Comparison of ENCODE assay signal across 9 mouse cellular contexts in the genomic region with DNA sequence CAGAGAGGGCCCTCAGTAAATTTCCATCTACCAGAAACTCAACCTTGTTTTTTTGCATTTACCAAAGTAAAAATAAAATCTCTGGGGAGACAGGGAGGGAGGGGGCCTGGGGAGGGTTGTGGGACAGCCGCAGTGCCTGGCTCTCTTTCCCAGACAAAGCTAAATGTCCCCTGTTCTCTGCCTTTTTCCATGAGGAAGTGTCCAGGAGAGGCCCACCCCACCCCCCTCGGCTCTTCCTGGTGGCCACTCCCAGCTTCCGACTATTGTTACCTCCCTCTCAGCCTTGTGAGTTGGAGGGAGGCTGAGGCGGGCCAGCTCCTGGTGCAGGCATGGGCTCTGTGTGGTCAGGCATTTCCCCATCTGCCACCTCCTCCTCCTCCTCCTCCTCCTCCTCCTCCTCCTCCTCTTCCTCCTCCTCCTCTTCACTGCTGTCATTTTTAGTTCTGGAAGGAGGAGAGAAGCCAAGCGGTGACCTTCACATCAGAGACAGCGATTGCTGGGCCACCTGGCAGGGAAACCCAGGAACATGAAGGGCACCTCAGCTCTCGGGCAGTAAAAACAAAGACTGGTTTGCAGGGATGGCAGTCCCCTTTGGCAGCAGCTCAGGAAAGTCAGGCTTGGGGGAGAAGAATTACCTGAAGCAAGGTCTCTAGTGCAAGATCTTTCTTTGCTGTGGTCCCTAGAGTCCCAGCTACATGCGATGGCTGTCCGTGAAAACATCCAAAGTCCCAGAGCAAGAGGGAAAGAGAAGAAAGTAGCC.
DNase-seq lines count a peak whose midpoint lies in the region; ATAC-seq and TF ChIP-seq lines count a peak whose summit lies in the region.
"Had no signal": no experiment of that assay in that cellular context is flagged by ENCODE, and none has a peak within 500 bp of the region (broad histone marks: within the 10 kb centered on the region; RNA-seq: fewer than 3 reads in every experiment).

No protein-coding gene starts in this region.

- no peak overlapping the region for H3K4me3 ChIP-seq in hindbrain, embryonic 14.5 days (replicated peaks; ENCODE audit: low read length)
- H3K4me3 ChIP-seq in hindbrain, embryonic 11.5 days (ENCODE audit: low read depth, low read length) = no peak overlapping the region
- no peak overlapping the region for H3K4me3 ChIP-seq in heart, embryonic 12.5 days
- H3K4me3 ChIP-seq in kidney, postnatal 0 days (replicated peaks; ENCODE audit: low read depth, low read length) = no peak overlapping the region
- H3K4me3 ChIP-seq: erythroblast, embryonic 14.5 days had no signal

- 83% methylated on average over 9 of the region's 9 CpGs for WGBS in hindbrain, embryonic 14.5 days
- WGBS in hindbrain, embryonic 11.5 days = 83% methylated on average over 8 of the region's 9 CpGs
- 68% methylated on average over 9 of the region's 9 CpGs for WGBS in heart, embryonic 12.5 days
- 65% methylated on average over 9 of the region's 9 CpGs for WGBS in kidney, postnatal 0 days

- ATAC-seq in hindbrain, embryonic 14.5 days (ENCODE audit: low FRiP score) = no peak
- ATAC-seq in hindbrain, embryonic 11.5 days (ENCODE audit: low FRiP score) = no peak
- ATAC-seq in heart, embryonic 12.5 days (ENCODE audit: insufficient number of reproducible peaks, low FRiP score) = peak; percentile 22
- ATAC-seq in kidney, postnatal 0 days (replicated peaks; ENCODE audit: low FRiP score, low read depth) = no peak
- no peak for ATAC-seq in monocyte, adult 5-6 weeks (replicated peaks; ENCODE audit: insufficient number of reproducible peaks, low FRiP score, low TSS enrichment, poor library complexity, severe bottlenecking)

- H3K27ac ChIP-seq in hindbrain, embryonic 14.5 days = 0 out of 2 replicates have a peak overlapping the region, but pooled peaks have one; percentile 36
- no peak overlapping the region for H3K27ac ChIP-seq in hindbrain, embryonic 11.5 days (ENCODE audit: low read depth, low read length)
- H3K27ac ChIP-seq in heart, embryonic 12.5 days (ENCODE audit: poor library complexity, severe bottlenecking) = peak overlapping the region; percentile 97
- peak overlapping the region; percentile 85 for H3K27ac ChIP-seq in kidney, postnatal 0 days

- H3K4me2 ChIP-seq in hindbrain, embryonic 14.5 days (replicated peaks) = no peak overlapping the region
- H3K4me2 ChIP-seq in hindbrain, embryonic 11.5 days (replicated peaks; ENCODE audit: low read depth, low read length) = no peak overlapping the region
- H3K4me2 ChIP-seq in heart, embryonic 12.5 days = no peak overlapping the region
- H3K4me2 ChIP-seq in kidney, postnatal 0 days (ENCODE audit: low read length) = no peak overlapping the region

- TF ChIP-seq CTCF in kidney, postnatal 0 days (IDR thresholded peaks at IDR 0.05; ENCODE audit: low read depth) = no peak

- H3K4me1 ChIP-seq in hindbrain, embryonic 14.5 days (replicated peaks; ENCODE audit: control insufficient read depth, insufficient read depth, low read length) = no peaks in the 10 kb centered on the region; the same call in 1 of the 2 replicates
- no peaks in the 10 kb centered on the region for H3K4me1 ChIP-seq in hindbrain, embryonic 11.5 days (replicated peaks; ENCODE audit: control insufficient read depth, insufficient read depth, low read length)
- H3K4me1 ChIP-seq in heart, embryonic 12.5 days (replicated peaks) = peaks cover 99% of the 10 kb centered on the region
- peaks cover 38% of the 10 kb centered on the region for H3K4me1 ChIP-seq in kidney, postnatal 0 days (replicated peaks; ENCODE audit: insufficient read depth, low read length)

- H3K9ac ChIP-seq in hindbrain, embryonic 14.5 days = no peak overlapping the region
- H3K9ac ChIP-seq in hindbrain, embryonic 11.5 days (ENCODE audit: low read depth, low read length) = no peak overlapping the region
- no peak overlapping the region for H3K9ac ChIP-seq in heart, embryonic 12.5 days
- no peak overlapping the region for H3K9ac ChIP-seq in kidney, postnatal 0 days (ENCODE audit: low read depth, low read length)

- no peaks in the 10 kb centered on the region for H3K9me3 ChIP-seq in hindbrain, embryonic 14.5 days (ENCODE audit: control insufficient read depth, low read length)
- no peaks in the 10 kb centered on the region for H3K9me3 ChIP-seq in hindbrain, embryonic 11.5 days (ENCODE audit: control insufficient read depth, low read length)
- no peaks in the 10 kb centered on the region for H3K9me3 ChIP-seq in heart, embryonic 12.5 days (replicated peaks)
- H3K9me3 ChIP-seq in kidney, postnatal 0 days (replicated peaks; ENCODE audit: low read length) = no peaks in the 10 kb centered on the region

- H3K27me3 ChIP-seq in hindbrain, embryonic 14.5 days (ENCODE audit: control insufficient read depth, insufficient read depth, low read length) = no peaks in the 10 kb centered on the region
- H3K27me3 ChIP-seq in hindbrain, embryonic 11.5 days (ENCODE audit: control insufficient read depth, insufficient read depth, low read length) = no peaks in the 10 kb centered on the region
- no peaks in the 10 kb centered on the region for H3K27me3 ChIP-seq in heart, embryonic 12.5 days (replicated peaks)
- no peaks in the 10 kb centered on the region for H3K27me3 ChIP-seq in kidney, postnatal 0 days (ENCODE audit: insufficient read depth, low read length)

- no peaks in the 10 kb centered on the region for H3K36me3 ChIP-seq in hindbrain, embryonic 14.5 days (replicated peaks; ENCODE audit: control insufficient read depth, insufficient read depth)
- H3K36me3 ChIP-seq in hindbrain, embryonic 11.5 days (ENCODE audit: control insufficient read depth, insufficient read depth, low read length) = no peaks in the 10 kb centered on the region
- H3K36me3 ChIP-seq in heart, embryonic 12.5 days = no peaks in the 10 kb centered on the region
- no peaks in the 10 kb centered on the region for H3K36me3 ChIP-seq in kidney, postnatal 0 days (ENCODE audit: insufficient read depth, low read length)

- no peak for DNase-seq in hindbrain, embryonic 14.5 days (ENCODE audit: low spot score)
- DNase-seq in hindbrain, embryonic 11.5 days (ENCODE audit: low spot score) = no peak
- DNase-seq in kidney, postnatal 0 days (ENCODE audit: low spot score) = peak; percentile 58
- DNase-seq in lung, postnatal 25 days (ENCODE audit: low spot score) = peak; percentile 70
- no peak for DNase-seq in right cerebral cortex, postnatal 25 days
- no peak for DNase-seq in testis, postnatal 14 days (ENCODE audit: low spot score)

Comparison
In these comparisons a context has a peak if more than half of its experiments do, and no peak if none do; other contexts are left out.
1. DNase-seq: peak in kidney, postnatal 0 days (single experiment) and lung, postnatal 25 days (single experiment); none in hindbrain, embryonic 14.5 days (single experiment), hindbrain, embryonic 11.5 days (single experiment), right cerebral cortex, postnatal 25 days (single experiment) and testis, postnatal 14 days (single experiment).